Mouse (Mus musculus) thymus, postnatal 4 days (tissue): ENCODE measurements around the gene Ctrc.
"Not testable (repeated sequence)": the region's sequence is repeated elsewhere in the genome, so short reads cannot be mapped to it uniquely, and the experiment has no call there.

ENCODE experiments used
- DNase-seq: peaks from one replicate; pipeline ENCODE4 v3.0.0; 2021

Gene Ctrc

GRCm38 (mm10) chr4:141781201-141781985 is 64.8 kb downstream of the Ctrc start:
- DNase-seq = no peak

- DNase-seq = no peak
Measured at GRCm38 (mm10) chr4:141779828-141780227, 66.3 kb downstream of the Ctrc start.

DNA sequence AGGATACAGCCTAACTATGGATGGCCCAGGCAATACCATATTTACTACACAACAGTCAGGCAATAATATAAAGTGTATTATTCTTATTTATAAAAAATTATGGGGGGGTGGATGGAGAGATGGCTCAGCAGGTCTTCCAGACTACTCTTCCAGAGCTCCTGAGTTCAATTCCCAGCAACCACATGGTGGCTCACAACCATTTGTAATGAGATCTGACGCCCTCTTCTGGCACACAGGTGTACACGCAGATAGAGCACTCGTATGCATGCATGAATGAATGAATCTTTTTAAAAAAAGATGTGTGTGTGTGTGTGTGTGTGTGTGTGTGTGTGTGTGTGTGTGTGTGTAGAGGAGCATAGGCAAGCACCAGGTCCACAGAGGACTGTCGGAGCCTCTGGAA is 73.1 kb downstream of the Ctrc start:
- not testable (repeated sequence) for DNase-seq

GRCm38 (mm10) chr4:141771823-141772222 is 74.3 kb downstream of the Ctrc start:
- no peak for DNase-seq

- no peak for DNase-seq
Measured at GRCm38 (mm10) chr4:141769501-141770160, 76.5 kb downstream of the Ctrc start.

- no peak for DNase-seq
Measured at GRCm38 (mm10) chr4:141767353-141768036, 78.7 kb downstream of the Ctrc start.

- DNase-seq = no peak
Measured at GRCm38 (mm10) chr4:141766668-141767352, 79.3 kb downstream of the Ctrc start.

DNA sequence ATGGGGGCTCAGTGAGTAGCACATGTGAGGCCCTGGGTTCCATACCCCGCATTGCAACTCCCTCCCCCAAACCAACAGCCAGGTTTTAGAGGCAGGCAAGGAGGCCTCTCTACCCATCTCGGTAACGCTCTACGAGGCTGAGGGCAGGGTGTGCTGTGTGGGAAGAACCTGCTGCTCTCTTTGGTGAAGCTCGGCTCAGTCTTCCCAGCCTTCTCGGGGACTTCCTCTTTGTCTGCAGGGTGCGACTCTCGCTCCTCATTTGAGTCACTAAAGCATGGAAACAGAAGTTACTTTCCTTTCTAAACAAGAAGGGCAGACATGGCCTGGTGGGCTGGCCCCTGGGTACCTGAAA is 79.9 kb downstream of the Ctrc start:
- no peak for DNase-seq

DNA sequence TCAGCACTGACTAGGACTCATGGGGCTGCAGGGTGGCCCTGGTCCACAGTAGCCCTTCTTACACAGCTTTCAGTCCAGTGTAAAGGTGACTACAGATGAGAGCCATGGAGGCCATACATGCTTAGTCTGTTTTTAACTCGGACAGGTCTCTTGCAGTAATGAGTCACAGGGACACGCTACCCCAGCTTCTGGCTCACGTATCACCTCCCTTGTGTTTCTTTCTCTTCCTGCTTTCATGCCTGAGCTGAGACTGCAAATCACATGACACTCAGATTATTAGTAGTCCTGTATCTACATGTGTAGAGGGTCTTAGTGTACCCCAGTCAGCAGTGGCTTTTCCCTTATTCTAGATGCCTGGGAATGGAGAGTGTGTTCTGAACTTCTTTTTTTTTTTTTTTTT is 81.2 kb downstream of the Ctrc start:
- DNase-seq = no peak
